Mouse (Mus musculus) kidney, postnatal 0 days (tissue): ENCODE measurements around the gene Ssbp3. TPM values are rescaled to one million over a fixed set of nuclear protein-coding genes. Genes with fewer than 3 reads are reported as not detected.

Source experiments
- ATAC-seq: fragments of 200-750 bp; cut with Nextera tagmentation; replicated peaks from 2 replicates; pipeline ENCODE4 v1.8.0; 2017; ENCODE audit warnings: low read depth, moderate number of reproducible peaks, moderate TSS enrichment, moderate library complexity; ENCODE audit not compliant: low FRiP score
- DNase-seq: peaks from one replicate; pipeline ENCODE4 v3.0.0-alpha.2; 2016; ENCODE audit warnings: low spot score
- H3K27ac ChIP-seq: fragments of 300-500 bp; sonication (generic); 2 replicates; pipeline ENCODE4 v1.5.1; 2014; ENCODE audit warnings: mild to moderate bottlenecking
- H3K27me3 ChIP-seq: fragments of 300-500 bp; sonication (generic); 2 replicates; pipeline ENCODE4 v1.6.1; 2014; ENCODE audit warnings: low read length, mixed read lengths; ENCODE audit not compliant: insufficient read depth
- H3K36me3 ChIP-seq: fragments of 300-500 bp; sonication (generic); 2 replicates; pipeline ENCODE4 v1.6.1; 2014; ENCODE audit warnings: low read length, mixed read lengths; ENCODE audit not compliant: insufficient read depth
- H3K4me1 ChIP-seq: fragments of 300-500 bp; sonication (generic); replicated peaks from 2 replicates; pipeline ENCODE4 v1.6.1; 2014; ENCODE audit warnings: antibody characterized with exemption, low read length, mixed read lengths; ENCODE audit not compliant: insufficient read depth
- H3K4me2 ChIP-seq: fragments of 300-500 bp; sonication (generic); 2 replicates; pipeline ENCODE4 v1.6.1; 2014; ENCODE audit warnings: mild to moderate bottlenecking, low read length, moderate library complexity, mixed read lengths
- H3K4me3 ChIP-seq: fragments of 300-500 bp; sonication (generic); replicated peaks from 2 replicates; pipeline ENCODE4 v1.5.1; 2014; ENCODE audit warnings: low read depth, low read length
- H3K9ac ChIP-seq: fragments of 300-500 bp; sonication (generic); 2 replicates; pipeline ENCODE4 v1.6.1; 2014; ENCODE audit warnings: low read depth, low read length
- H3K9me3 ChIP-seq: fragments of 300-500 bp; sonication (generic); replicated peaks from 2 replicates; pipeline ENCODE4 v1.6.1; 2016; ENCODE audit warnings: low read length, inconsistent platforms, mixed read lengths
- CTCF ChIP-seq: IDR thresholded peaks from 2 replicates; pipeline ENCODE4 v1.5.1; 2016; ENCODE audit warnings: antibody characterized with exemption, low read depth, mild to moderate bottlenecking, moderate library complexity
- WGBS: fragments of 180-500 bp; shearing (Covaris S2); extraction: QIAGEN DNeasy Blood & Tissue Kit; methylation state at CpG from one replicate; pipeline ENCODE4 v1.1.7; 2014; 5-methylcytosine and 5-hydroxymethylcytosine counted together
- polyA plus RNA-seq: library from polyadenylated mRNA; unstranded; fragments of >200 nt; fragmentation: Nextera tagmentation; extraction: Ambion mirVana; gene quantifications from 2 replicates; pipeline ENCODE4 v1.2.1, GENCODE M21; 2015

Ssbp3 gene
- polyA plus RNA-seq, 1 experiment from 2014 or later = 68.3 TPM

- 90% methylated on average over 5 of the region's 5 CpGs for WGBS
- Histone ChIP-seq H3K9me3 (no peaks in the 10 kb centered on the region), H3K4me1 (peaks cover 9% of the 10 kb centered on the region), H3K4me3 (no peak overlapping the region), H3K9ac (no peak overlapping the region), H3K36me3 (no peaks in the 10 kb centered on the region), H3K4me2 (no peak overlapping the region), H3K27me3 (no peaks in the 10 kb centered on the region), H3K27ac (no peak overlapping the region)
- DNase-seq = no peak
- TF ChIP-seq CTCF = no peak
- ATAC-seq = no peak
These were observed 82.6 kb downstream of the Ssbp3 start for GRCm38 (mm10) chr4:106993053-106993452.

- H3K9ac ChIP-seq = no peak overlapping the region
- no peaks in the 10 kb centered on the region for H3K9me3 ChIP-seq
- ATAC-seq (no peak), DNase-seq (no peak)
- no peak overlapping the region for H3K27ac ChIP-seq
- H3K4me3 ChIP-seq = no peak overlapping the region
- 77% methylated on average over 5 of the region's 5 CpGs for WGBS
- H3K27me3 ChIP-seq = no peaks in the 10 kb centered on the region
- no peaks in the 10 kb centered on the region for H3K36me3 ChIP-seq
- no peak overlapping the region for H3K4me2 ChIP-seq
- no peak for TF ChIP-seq CTCF
- peaks cover 9% of the 10 kb centered on the region for H3K4me1 ChIP-seq
These were observed 83.8 kb downstream of the Ssbp3 start for GRCm38 (mm10) chr4:106994252-106994651.

- no peak for ATAC-seq
- TF ChIP-seq CTCF = no peak
- H3K4me2 ChIP-seq = no peak overlapping the region
- no peaks in the 10 kb centered on the region for H3K36me3 ChIP-seq
- peaks cover 9% of the 10 kb centered on the region for H3K4me1 ChIP-seq
- no peak for DNase-seq
- H3K9me3 ChIP-seq = no peaks in the 10 kb centered on the region
- H3K9ac ChIP-seq = no peak overlapping the region
- 84% methylated on average over 6 of the region's 6 CpGs for whole genome bisulfite sequencing
- H3K27ac ChIP-seq = no peak overlapping the region
- no peaks in the 10 kb centered on the region for H3K27me3 ChIP-seq
- no peak overlapping the region for H3K4me3 ChIP-seq
These were observed 84.6 kb downstream of the Ssbp3 start for GRCm38 (mm10) chr4:106995069-106995468.

GRCm38 (mm10) chr4:106995513-106995912 is 85.0 kb downstream of the Ssbp3 start:
- Histone ChIP-seq H3K4me2 (no peak overlapping the region), H3K9me3 (no peaks in the 10 kb centered on the region), H3K4me3 (no peak overlapping the region), H3K4me1 (peaks cover 9% of the 10 kb centered on the region), H3K27ac (no peak overlapping the region), H3K27me3 (no peaks in the 10 kb centered on the region), H3K9ac (no peak overlapping the region), H3K36me3 (no peaks in the 10 kb centered on the region)
- TF ChIP-seq CTCF = no peak
- ATAC-seq (no peak), DNase-seq (no peak)
- 87% methylated on average over 5 of the region's 5 CpGs for WGBS

- Histone ChIP-seq H3K4me2 (no peak overlapping the region), H3K36me3 (no peaks in the 10 kb centered on the region), H3K9ac (no peak overlapping the region), H3K27ac (no peak overlapping the region), H3K9me3 (no peaks in the 10 kb centered on the region), H3K4me1 (peaks cover 17% of the 10 kb centered on the region), H3K27me3 (no peaks in the 10 kb centered on the region), H3K4me3 (no peak overlapping the region)
- TF ChIP-seq CTCF = no peak
- DNase-seq (peak; percentile 85), ATAC-seq (no peak)
- 28% methylated on average over 13 of the region's 13 CpGs for WGBS
These were observed 86.0 kb downstream of the Ssbp3 start for GRCm38 (mm10) chr4:106996305-106997076.

GRCm38 (mm10) chr4:107001259-107001810 is 90.8 kb downstream of the Ssbp3 start:
- H3K36me3 ChIP-seq = no peaks in the 10 kb centered on the region
- H3K27me3 ChIP-seq = no peaks in the 10 kb centered on the region
- H3K27ac ChIP-seq = no peak overlapping the region
- H3K4me3 ChIP-seq = no peak overlapping the region
- no peak for ATAC-seq
- no peak overlapping the region for H3K9ac ChIP-seq
- 46% methylated on average over 5 of the region's 5 CpGs for WGBS
- no peak for DNase-seq
- no peaks in the 10 kb centered on the region for H3K9me3 ChIP-seq
- H3K4me1 ChIP-seq = peaks cover 25% of the 10 kb centered on the region
- no peak for TF ChIP-seq CTCF
- no peak overlapping the region for H3K4me2 ChIP-seq
